Mouse (Mus musculus): Measurements from ENCODE around the gene Vsig2. TPM values are rescaled to one million over a fixed set of nuclear protein-coding genes. Genes with fewer than 3 reads are reported as not detected.

Gene Vsig2
- polyA plus RNA-seq, 1 experiment: 7.6 TPM

- Histone ChIP-seq H3K4me3 (ENCODE audit: insufficient read depth, low read depth, low read length) (peak overlapping the region; percentile 35), H3K27ac (ENCODE audit: insufficient read depth, low read depth, low read length) (no peak overlapping the region; the same call in 1 of the 2 replicates), H3K27me3 (replicated peaks; ENCODE audit: control insufficient read depth, insufficient read depth, low read length) (no peaks in the 10 kb centered on the region), H3K4me1 (ENCODE audit: control insufficient read depth, insufficient read depth, low read length) (peaks cover 8% of the 10 kb centered on the region; the same call in 1 of the 2 replicates), H3K36me3 (ENCODE audit: control insufficient read depth, insufficient read depth, low read length) (no peaks in the 10 kb centered on the region)
- no peak for TF ChIP-seq POLR2A (IDR thresholded peaks at IDR 0.05; ENCODE audit: low read depth, low read length)
- peak; percentile 71 for TF ChIP-seq CTCF (conservative IDR thresholded peaks at IDR 0.05; ENCODE audit: insufficient read depth, insufficient read length, low read depth, low read length)
- 5% methylated on average over 29 of the region's 29 CpGs for WGBS
- peak; percentile 79 for DNase-seq
Measured at GRCm38 (mm10) chr9:37544447-37545165, 5.6 kb downstream of the Vsig2 start.

GRCm38 (mm10) chr9:37545166-37545610 is 6.1 kb downstream of the Vsig2 start:
- no peak for TF ChIP-seq POLR2A (IDR thresholded peaks at IDR 0.05; ENCODE audit: low read depth, low read length)
- no peak for TF ChIP-seq CTCF (conservative IDR thresholded peaks at IDR 0.05; ENCODE audit: insufficient read depth, insufficient read length, low read depth, low read length)
- peaks cover 8% of the 10 kb centered on the region; the same call in 1 of the 2 replicates for H3K4me1 ChIP-seq (ENCODE audit: control insufficient read depth, insufficient read depth, low read length)
- 29% methylated on average over 17 of the region's 17 CpGs for WGBS
- DNase-seq: peak; percentile 32
- H3K4me3 ChIP-seq (ENCODE audit: insufficient read depth, low read depth, low read length): peak overlapping the region; percentile 35; the same call in 1 of the 2 replicates
- H3K27me3 ChIP-seq (replicated peaks; ENCODE audit: control insufficient read depth, insufficient read depth, low read length): no peaks in the 10 kb centered on the region
- H3K27ac ChIP-seq (ENCODE audit: insufficient read depth, low read depth, low read length): no peak overlapping the region
- H3K36me3 ChIP-seq (ENCODE audit: control insufficient read depth, insufficient read depth, low read length): no peaks in the 10 kb centered on the region

GRCm38 (mm10) chr9:37545847-37546452 is 6.9 kb downstream of the Vsig2 start:
- no peak for TF ChIP-seq CTCF (conservative IDR thresholded peaks at IDR 0.05; ENCODE audit: insufficient read depth, insufficient read length, low read depth, low read length)
- TF ChIP-seq POLR2A (IDR thresholded peaks at IDR 0.05; ENCODE audit: low read depth, low read length): no peak
- no peaks in the 10 kb centered on the region for H3K36me3 ChIP-seq (ENCODE audit: control insufficient read depth, insufficient read depth, low read length)
- H3K4me3 ChIP-seq (ENCODE audit: insufficient read depth, low read depth, low read length): no peak overlapping the region
- H3K4me1 ChIP-seq (ENCODE audit: control insufficient read depth, insufficient read depth, low read length): peaks cover 8% of the 10 kb centered on the region; the same call in 1 of the 2 replicates
- no peak for DNase-seq
- WGBS: 56% methylated on average over 27 of the region's 27 CpGs
- H3K27me3 ChIP-seq (replicated peaks; ENCODE audit: control insufficient read depth, insufficient read depth, low read length): no peaks in the 10 kb centered on the region
- no peak overlapping the region for H3K27ac ChIP-seq (ENCODE audit: insufficient read depth, low read depth, low read length)

GRCm38 (mm10) chr9:37546889-37547288 is 7.8 kb downstream of the Vsig2 start:
- WGBS: 70% methylated on average over 1 of the region's 1 CpGs
- 0 out of 2 replicates have a peak, but pooled peaks have one; percentile 15 for TF ChIP-seq CTCF (conservative IDR thresholded peaks at IDR 0.05; ENCODE audit: insufficient read depth, insufficient read length, low read depth, low read length)
- no peak for TF ChIP-seq POLR2A (IDR thresholded peaks at IDR 0.05; ENCODE audit: low read depth, low read length)

GRCm38 (mm10) chr9:37550435-37550834 is 11.4 kb downstream of the Vsig2 start:
- H3K27ac ChIP-seq (ENCODE audit: insufficient read depth, low read depth, low read length): no peak overlapping the region
- TF ChIP-seq CTCF (conservative IDR thresholded peaks at IDR 0.05; ENCODE audit: insufficient read depth, insufficient read length, low read depth, low read length): no peak
- TF ChIP-seq POLR2A (IDR thresholded peaks at IDR 0.05; ENCODE audit: low read depth, low read length): no peak
- H3K36me3 ChIP-seq (ENCODE audit: control insufficient read depth, insufficient read depth, low read length): no peaks in the 10 kb centered on the region
- H3K4me3 ChIP-seq (ENCODE audit: insufficient read depth, low read depth, low read length): no peak overlapping the region
- no peak for DNase-seq
- WGBS: 80% methylated on average over 1 of the region's 1 CpGs
- no peaks in the 10 kb centered on the region for H3K27me3 ChIP-seq (replicated peaks; ENCODE audit: control insufficient read depth, insufficient read depth, low read length)
- no peaks in the 10 kb centered on the region for H3K4me1 ChIP-seq (ENCODE audit: control insufficient read depth, insufficient read depth, low read length)

More at GRCm38 (mm10) chr9:37546889-37547288, 7.8 kb downstream of the Vsig2 start:
- no peaks in the 10 kb centered on the region for H3K36me3 ChIP-seq (ENCODE audit: control insufficient read depth, insufficient read depth, low read length)
- H3K27ac ChIP-seq (ENCODE audit: insufficient read depth, low read depth, low read length): no peak overlapping the region
- H3K4me3 ChIP-seq (ENCODE audit: insufficient read depth, low read depth, low read length): no peak overlapping the region
- H3K27me3 ChIP-seq (replicated peaks; ENCODE audit: control insufficient read depth, insufficient read depth, low read length): no peaks in the 10 kb centered on the region
- DNase-seq: peak; percentile 42
- H3K4me1 ChIP-seq (ENCODE audit: control insufficient read depth, insufficient read depth, low read length): peaks cover 8% of the 10 kb centered on the region; the same call in 1 of the 2 replicates

- DNase-seq: no peak
- H3K27me3 ChIP-seq (replicated peaks; ENCODE audit: control insufficient read depth, insufficient read depth, low read length): no peaks in the 10 kb centered on the region
- no peaks in the 10 kb centered on the region for H3K4me1 ChIP-seq (ENCODE audit: control insufficient read depth, insufficient read depth, low read length)
- H3K36me3 ChIP-seq (ENCODE audit: control insufficient read depth, insufficient read depth, low read length): no peaks in the 10 kb centered on the region
- no peak overlapping the region for H3K27ac ChIP-seq (ENCODE audit: insufficient read depth, low read depth, low read length)
- TF ChIP-seq CTCF (conservative IDR thresholded peaks at IDR 0.05; ENCODE audit: insufficient read depth, insufficient read length, low read depth, low read length): no peak
- TF ChIP-seq POLR2A (IDR thresholded peaks at IDR 0.05; ENCODE audit: low read depth, low read length): no peak
- 4% methylated on average over 23 of the region's 23 CpGs for WGBS
- H3K4me3 ChIP-seq (ENCODE audit: insufficient read depth, low read depth, low read length): peak overlapping the region; percentile 44
Measured at GRCm38 (mm10) chr9:37551751-37552531, 12.9 kb downstream of the Vsig2 start.
